ENCODE assay signal across 26 mouse cellular contexts in genomic region chr3:36119684-36120548, GRCm38 (mm10). TPM values are rescaled to one million over a fixed set of nuclear protein-coding genes. Genes with fewer than 3 reads are reported as not detected.
DNase-seq lines count a peak whose midpoint lies in the region; ATAC-seq and TF ChIP-seq lines count a peak whose summit lies in the region.
"Had no signal": no experiment of that assay in that cellular context is flagged by ENCODE, and none has a peak within 500 bp of the region (broad histone marks: within the 10 kb centered on the region; RNA-seq: fewer than 3 reads in every experiment).

No protein-coding gene starts in this region.

- ATAC-seq in forebrain, embryonic 15.5 days (replicated peaks): peak; percentile 84
- no peak for ATAC-seq in forebrain, embryonic 11.5 days (replicated peaks; ENCODE audit: low FRiP score)
- peak; percentile 89 for ATAC-seq in forebrain, embryonic 16.5 days
- ATAC-seq in limb, embryonic 14.5 days (ENCODE audit: low FRiP score, low read depth): peak; percentile 80
- ATAC-seq: activated CD4-positive, CD25-positive, alpha-beta regulatory T cell, adult 4 months; hindbrain, embryonic 16.5 days; intestine, embryonic 15.5 days had no signal

- H3K9me3 ChIP-seq in forebrain, embryonic 15.5 days: 0 out of 2 replicates have a peak, but pooled peaks cover 5% of the 10 kb centered on the region
- peaks cover 2% of the 10 kb centered on the region; the same call in 1 of the 2 replicates for H3K9me3 ChIP-seq in forebrain, embryonic 11.5 days (ENCODE audit: control insufficient read depth, low read length)
- H3K9me3 ChIP-seq in forebrain, embryonic 16.5 days (ENCODE audit: control insufficient read depth, low read length): no peaks in the 10 kb centered on the region
- 0 out of 2 replicates have a peak, but pooled peaks cover 6% of the 10 kb centered on the region for H3K9me3 ChIP-seq in limb, embryonic 14.5 days (ENCODE audit: control insufficient read depth, low read length)
- H3K9me3 ChIP-seq: heart, embryonic 15.5 days; intestine, embryonic 15.5 days had no signal

- no peaks in the 10 kb centered on the region for H3K4me1 ChIP-seq in forebrain, embryonic 15.5 days
- H3K4me1 ChIP-seq in forebrain, embryonic 11.5 days (replicated peaks; ENCODE audit: control insufficient read depth, insufficient read depth, low read length): no peaks in the 10 kb centered on the region
- H3K4me1 ChIP-seq in forebrain, embryonic 16.5 days (replicated peaks; ENCODE audit: control insufficient read depth, insufficient read depth, low read length): no peaks in the 10 kb centered on the region; the same call in 1 of the 2 replicates
- peaks cover 9% of the 10 kb centered on the region; the same call in 1 of the 2 replicates for H3K4me1 ChIP-seq in limb, embryonic 14.5 days (ENCODE audit: control insufficient read depth, insufficient read depth, low read length)
- H3K4me1 ChIP-seq: heart, embryonic 12.5 days; heart, embryonic 15.5 days; hindbrain, embryonic 10.5 days; hindbrain, embryonic 13.5 days; intestine, embryonic 15.5 days had no signal

- H3K4me2 ChIP-seq in forebrain, embryonic 15.5 days (replicated peaks): no peak overlapping the region
- no peak overlapping the region for H3K4me2 ChIP-seq in forebrain, embryonic 11.5 days (ENCODE audit: low read depth, low read length, severe bottlenecking)
- no peak overlapping the region for H3K4me2 ChIP-seq in forebrain, embryonic 16.5 days (ENCODE audit: low read length)
- H3K4me2 ChIP-seq in limb, embryonic 14.5 days (replicated peaks; ENCODE audit: low read depth, low read length, severe bottlenecking): no peak overlapping the region
- H3K4me2 ChIP-seq: heart, embryonic 12.5 days; heart, embryonic 15.5 days; hindbrain, embryonic 13.5 days; intestine, embryonic 15.5 days had no signal

- H3K27me3 ChIP-seq in forebrain, embryonic 15.5 days: no peaks in the 10 kb centered on the region
- no peaks in the 10 kb centered on the region for H3K27me3 ChIP-seq in forebrain, embryonic 11.5 days (ENCODE audit: control insufficient read depth, insufficient read depth, low read length)
- no peaks in the 10 kb centered on the region for H3K27me3 ChIP-seq in forebrain, embryonic 16.5 days (replicated peaks; ENCODE audit: control insufficient read depth, insufficient read depth, low read length)
- H3K27me3 ChIP-seq in limb, embryonic 14.5 days (ENCODE audit: control insufficient read depth, insufficient read depth, low read length): no peaks in the 10 kb centered on the region
- H3K27me3 ChIP-seq: heart, embryonic 12.5 days; heart, embryonic 15.5 days; hindbrain, embryonic 13.5 days; intestine, embryonic 15.5 days had no signal

- H3K27ac ChIP-seq in forebrain, embryonic 15.5 days (replicated peaks): peak overlapping the region; percentile 23; the same call in 1 of the 2 replicates
- H3K27ac ChIP-seq in forebrain, embryonic 11.5 days (ENCODE audit: low read depth, low read length): no peak overlapping the region
- H3K27ac ChIP-seq in forebrain, embryonic 16.5 days (ENCODE audit: low read length): no peak overlapping the region
- H3K27ac ChIP-seq in limb, embryonic 14.5 days (replicated peaks; ENCODE audit: low read depth, low read length): peak overlapping the region; percentile 59; the same call in 1 of the 2 replicates
- H3K27ac ChIP-seq: gastrocnemius, adult 2 months; heart, embryonic 15.5 days; hindbrain, embryonic 10.5 days; hindbrain, embryonic 13.5 days; intestine, embryonic 15.5 days had no signal

- H3K9ac ChIP-seq in forebrain, embryonic 15.5 days (replicated peaks): no peak overlapping the region
- H3K9ac ChIP-seq in forebrain, embryonic 11.5 days (ENCODE audit: low read length): no peak overlapping the region
- no peak overlapping the region for H3K9ac ChIP-seq in forebrain, embryonic 16.5 days (replicated peaks; ENCODE audit: low read depth, low read length)
- no peak overlapping the region for H3K9ac ChIP-seq in limb, embryonic 14.5 days (ENCODE audit: low read depth, low read length, severe bottlenecking)
- H3K9ac ChIP-seq: heart, embryonic 12.5 days; heart, embryonic 15.5 days; hindbrain, embryonic 13.5 days; intestine, embryonic 15.5 days had no signal

- no peak for TF ChIP-seq CTCF in brain, embryonic 14.5 days (IDR thresholded peaks at IDR 0.05; ENCODE audit: borderline replicate concordance, extremely low read depth, insufficient read depth, insufficient read length)

- no peak for TF ChIP-seq POLR2A in brain, embryonic 14.5 days (IDR thresholded peaks at IDR 0.05; ENCODE audit: borderline replicate concordance, extremely low read depth, insufficient read depth, insufficient read length, poor library complexity, severe bottlenecking)
- no peak for TF ChIP-seq POLR2A in limb, embryonic 14.5 days (IDR thresholded peaks at IDR 0.05; ENCODE audit: borderline replicate concordance, extremely low read depth, insufficient read depth, insufficient read length)

- no peaks in the 10 kb centered on the region for H3K36me3 ChIP-seq in forebrain, embryonic 15.5 days
- H3K36me3 ChIP-seq in forebrain, embryonic 11.5 days (ENCODE audit: control insufficient read depth, insufficient read depth, low read length): no peaks in the 10 kb centered on the region
- H3K36me3 ChIP-seq in forebrain, embryonic 16.5 days (ENCODE audit: control insufficient read depth, insufficient read depth): no peaks in the 10 kb centered on the region
- H3K36me3 ChIP-seq in limb, embryonic 14.5 days (ENCODE audit: control insufficient read depth, insufficient read depth, low read length): no peaks in the 10 kb centered on the region
- H3K36me3 ChIP-seq: heart, embryonic 12.5 days; heart, embryonic 15.5 days; hindbrain, embryonic 10.5 days; hindbrain, embryonic 13.5 days; intestine, embryonic 15.5 days had no signal

- no peak overlapping the region for H3K4me3 ChIP-seq in forebrain, embryonic 15.5 days
- no peak overlapping the region for H3K4me3 ChIP-seq in forebrain, embryonic 11.5 days (ENCODE audit: low read depth, low read length)
- H3K4me3 ChIP-seq in forebrain, embryonic 16.5 days (replicated peaks; ENCODE audit: low read length): no peak overlapping the region
- no peak overlapping the region for H3K4me3 ChIP-seq in limb, embryonic 14.5 days (replicated peaks; ENCODE audit: low read length)
- H3K4me3 ChIP-seq: gastrocnemius, adult 2 months; heart, embryonic 12.5 days; heart, embryonic 15.5 days; hindbrain, embryonic 10.5 days; hindbrain, embryonic 13.5 days; intestine, embryonic 15.5 days had no signal

- DNase-seq in forebrain, embryonic 11.5 days (ENCODE audit: low spot score): no peak
- peak; percentile 71 for DNase-seq in brain, embryonic 14.5 days (ENCODE audit: low read depth)
- DNase-seq in limb, embryonic 14.5 days (ENCODE audit: low spot score): peak; percentile 54
- DNase-seq in layer of hippocampus, adult 18-20 months (ENCODE audit: low spot score in 2 of 2): no peak
- no peak for DNase-seq in adrenal gland, postnatal 10 days
- DNase-seq in gastrocnemius, adult 18-20 months (ENCODE audit: low spot score): no peak
- DNase-seq: adrenal gland, adult 2 months; adrenal gland, postnatal 25 days; cerebellum, adult 18-20 months; cerebellum, adult 9-10 months; cerebellum, postnatal 14 days; gastrocnemius, adult 2 months; gastrocnemius, postnatal 14 days; heart, adult 18-20 months; heart, postnatal 10 days; heart, postnatal 36 days; kidney, adult 11 months had no signal

RNA-seq across cellular contexts. Expression of gene D3Ertd254e, which starts 30.9 kb away (rescaled TPM):
- polyA plus RNA-seq in forebrain, embryonic 15.5 days (2015; fragmentation: Nextera tagmentation; extraction: Ambion mirVana): 13.6 and 16.6 TPM in 2 replicates
- 10.6 and 11.1 TPM in 2 replicates for polyA plus RNA-seq in forebrain, embryonic 11.5 days (2014; fragmentation: Nextera tagmentation; extraction: Ambion mirVana)
- 3.9 and 7.5 TPM in 2 replicates for polyA plus RNA-seq in brain, embryonic 14.5 days (2012; rRNA removed)
- 14.8 and 15.1 TPM in 2 replicates for polyA plus RNA-seq in forebrain, embryonic 16.5 days (2015; fragmentation: Nextera tagmentation; extraction: Ambion mirVana)
- polyA plus RNA-seq in limb, embryonic 14.5 days (2012; rRNA removed): 3.9 and 4.4 TPM in 2 replicates
- 10.0 and 11.4 TPM in 2 replicates for polyA plus RNA-seq in limb, embryonic 14.5 days (2014; fragmentation: Nextera tagmentation; extraction: Ambion mirVana)
- total RNA-seq in layer of hippocampus, adult 18-20 months (2021): 10 to 100 TPM; 15.9 to 17.6 TPM
- 1 to 10 TPM; 5.1 to 9.1 TPM for total RNA-seq in adrenal gland, postnatal 10 days (2021)
- 1 to 10 TPM; 1.7 to 1.8 TPM for total RNA-seq in gastrocnemius, adult 18-20 months (2021)

RNA-seq across cellular contexts. Expression of gene Acad9, which starts 54.1 kb away (rescaled TPM):
- polyA plus RNA-seq in forebrain, embryonic 15.5 days (2015; fragmentation: Nextera tagmentation; extraction: Ambion mirVana): 104 and 105 TPM in 2 replicates
- polyA plus RNA-seq in forebrain, embryonic 11.5 days (2014; fragmentation: Nextera tagmentation; extraction: Ambion mirVana): 88.9 and 93.1 TPM in 2 replicates
- 45.6 and 48.5 TPM in 2 replicates for polyA plus RNA-seq in brain, embryonic 14.5 days (2012; rRNA removed)
- 103 and 106 TPM in 2 replicates for polyA plus RNA-seq in forebrain, embryonic 16.5 days (2015; fragmentation: Nextera tagmentation; extraction: Ambion mirVana)
- 37.2 and 46.8 TPM in 2 replicates for polyA plus RNA-seq in limb, embryonic 14.5 days (2012; rRNA removed)
- 101 and 117 TPM in 2 replicates for polyA plus RNA-seq in limb, embryonic 14.5 days (2014; fragmentation: Nextera tagmentation; extraction: Ambion mirVana)
- total RNA-seq in layer of hippocampus, adult 18-20 months (2021): 10 to 100 TPM; 34.2 to 46.3 TPM
- 10 to 100 TPM; 56.7 to 64.7 TPM for total RNA-seq in adrenal gland, postnatal 10 days (2021)
- total RNA-seq in gastrocnemius, adult 18-20 months (2021): 10 to 100 TPM; 23.7 to 26.6 TPM

Comparison
In these comparisons a context has a peak if more than half of its experiments do, and no peak if none do; other contexts are left out.
1. H3K27ac ChIP-seq: peak in forebrain, embryonic 15.5 days (single experiment) and limb, embryonic 14.5 days (single experiment); none in forebrain, embryonic 11.5 days (single experiment) and forebrain, embryonic 16.5 days (single experiment).
2. DNase-seq: peak in brain, embryonic 14.5 days (single experiment) and limb, embryonic 14.5 days (single experiment); none in forebrain, embryonic 11.5 days (single experiment), layer of hippocampus, adult 18-20 months (0 of 2), adrenal gland, postnatal 10 days (single experiment) and gastrocnemius, adult 18-20 months (single experiment).